Mouse (Mus musculus) heart, adult 2 months (tissue): ENCODE data around the gene Zbtb4.

Source experiments
- CTCF ChIP-seq: fragments of 200-600 bp; IDR thresholded peaks from 2 replicates; pipeline ENCODE4 v1.8.1; 2022; ENCODE audit warnings: antibody characterized with exemption, mild to moderate bottlenecking, moderate library complexity
- POLR2A ChIP-seq: fragments of 200-500 bp; IDR thresholded peaks from 2 replicates; pipeline ENCODE4 v1.6.1; 2011; ENCODE audit warnings: mild to moderate bottlenecking, low read depth, low read length, control low read depth; ENCODE audit not compliant: insufficient read depth

DNA sequence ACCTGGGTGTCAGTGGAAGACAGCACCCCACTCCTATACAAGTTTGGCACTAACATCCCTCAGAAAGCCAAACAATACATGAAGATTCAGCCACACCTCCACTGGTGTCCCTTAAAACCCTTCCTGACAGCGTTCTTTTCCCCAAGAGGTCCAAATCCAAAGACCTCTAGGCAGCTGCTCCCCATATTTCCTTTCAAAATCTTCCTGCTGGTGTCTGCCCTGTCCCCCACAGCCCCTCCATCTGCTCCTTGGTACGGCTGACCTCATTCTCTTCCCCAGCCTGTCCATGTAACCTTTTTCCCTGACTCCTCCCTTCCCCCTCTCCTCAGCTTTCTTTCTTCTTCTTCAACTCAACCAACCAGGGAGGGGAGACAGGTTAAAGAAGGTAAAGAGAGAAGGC is 57.7 kb downstream of the Zbtb4 start:
- TF ChIP-seq CTCF: no peak
- no peak for TF ChIP-seq POLR2A
